Comparison of ENCODE assay signal across 17 mouse cellular contexts in the genomic region with DNA sequence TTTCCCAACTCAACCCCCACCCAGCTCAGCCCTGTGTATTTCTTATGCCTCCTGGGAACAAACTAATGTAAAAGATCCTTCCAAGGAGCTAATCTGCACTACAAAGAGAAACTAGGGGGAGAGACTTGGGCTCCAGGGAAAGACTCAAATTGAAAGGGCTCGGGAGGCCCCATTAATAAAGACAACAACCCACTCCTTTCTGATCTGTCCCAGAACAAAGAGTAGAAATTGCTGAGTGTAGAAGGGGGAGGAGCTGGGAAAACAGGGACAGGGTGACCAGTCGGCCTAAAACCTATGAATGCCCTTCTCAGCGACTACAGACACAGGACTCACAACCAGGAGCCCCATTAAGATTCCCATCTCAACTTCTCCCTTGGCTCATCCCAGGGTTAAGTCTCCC.
"Had no signal": no experiment of that assay in that cellular context is flagged by ENCODE, and none has a peak within 500 bp of the region (broad histone marks: within the 10 kb centered on the region; RNA-seq: fewer than 3 reads in every experiment).

No protein-coding gene starts in this region.

- DNase-seq: kidney, postnatal 14 days; kidney, postnatal 4 days; liver; lung, adult 18-20 months; lung, postnatal 10 days; lung, postnatal 36 days; thymus, adult 18-20 months; thymus, postnatal 36 days had no signal

- ATAC-seq: liver, embryonic 12.5 days; midbrain, embryonic 13.5 days; midbrain, embryonic 16.5 days had no signal

- H3K27ac ChIP-seq: limb, embryonic 10.5 days; limb, embryonic 13.5 days; liver, embryonic 12.5 days; liver, embryonic 15.5 days; lung, embryonic 15.5 days; midbrain, embryonic 10.5 days; midbrain, embryonic 13.5 days had no signal

- H3K27me3 ChIP-seq: liver, embryonic 12.5 days; liver, embryonic 15.5 days; lung, embryonic 15.5 days; midbrain, embryonic 13.5 days had no signal

- H3K4me2 ChIP-seq: limb, embryonic 13.5 days; liver, embryonic 12.5 days; liver, embryonic 15.5 days; lung, embryonic 15.5 days; midbrain, embryonic 13.5 days had no signal

- H3K4me1 ChIP-seq: limb, embryonic 10.5 days; limb, embryonic 13.5 days; liver, embryonic 12.5 days; liver, embryonic 15.5 days; lung, embryonic 15.5 days; megakaryocyte, embryonic 14.5 days had no signal

- H3K9ac ChIP-seq: limb, embryonic 13.5 days; liver, embryonic 12.5 days; liver, embryonic 15.5 days; lung, embryonic 15.5 days; midbrain, embryonic 13.5 days had no signal

- H3K36me3 ChIP-seq: limb, embryonic 10.5 days; limb, embryonic 13.5 days; liver, embryonic 12.5 days; liver, embryonic 15.5 days; lung, embryonic 15.5 days; midbrain, embryonic 10.5 days; midbrain, embryonic 13.5 days had no signal

- H3K9me3 ChIP-seq: limb, embryonic 10.5 days; limb, embryonic 13.5 days; liver, embryonic 12.5 days; liver, embryonic 15.5 days; lung, embryonic 15.5 days; megakaryocyte, embryonic 14.5 days; midbrain, embryonic 10.5 days; midbrain, embryonic 13.5 days had no signal

- H3K4me3 ChIP-seq: limb, embryonic 10.5 days; limb, embryonic 13.5 days; liver, embryonic 12.5 days; liver, embryonic 15.5 days; lung, embryonic 15.5 days; megakaryocyte, embryonic 14.5 days; midbrain, embryonic 10.5 days; midbrain, embryonic 13.5 days had no signal
